Mouse (Mus musculus) skeletal muscle tissue, adult 2 months (tissue): ENCODE results near the gene Ccdc42.

ENCODE experiments used
- DNase-seq: peaks from one replicate; pipeline ENCODE4 v3.0.0-alpha.2; 2012; ENCODE audit warnings: low read depth, low spot score

Gene Ccdc42

DNA sequence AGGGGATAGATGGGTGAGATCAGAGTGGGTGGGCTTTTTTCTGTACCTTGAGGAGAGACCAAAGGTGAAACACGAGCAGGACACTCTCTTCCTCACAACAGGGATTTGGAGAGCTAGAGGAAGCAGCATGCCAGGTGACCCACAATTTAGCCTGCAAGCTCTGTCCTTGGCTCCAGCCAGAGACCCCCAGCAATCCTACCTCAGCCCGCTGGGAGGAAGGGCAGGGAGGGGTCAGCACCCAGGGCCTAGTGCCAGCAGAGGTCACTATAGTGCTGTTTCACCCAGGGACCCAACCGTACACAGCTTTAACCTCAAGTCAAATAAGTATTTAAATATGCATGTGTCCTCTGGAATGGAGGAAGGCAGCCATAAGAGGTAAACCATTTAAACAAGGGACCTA lies 931 bp upstream of the Ccdc42 start:
- no peak for DNase-seq

DNA sequence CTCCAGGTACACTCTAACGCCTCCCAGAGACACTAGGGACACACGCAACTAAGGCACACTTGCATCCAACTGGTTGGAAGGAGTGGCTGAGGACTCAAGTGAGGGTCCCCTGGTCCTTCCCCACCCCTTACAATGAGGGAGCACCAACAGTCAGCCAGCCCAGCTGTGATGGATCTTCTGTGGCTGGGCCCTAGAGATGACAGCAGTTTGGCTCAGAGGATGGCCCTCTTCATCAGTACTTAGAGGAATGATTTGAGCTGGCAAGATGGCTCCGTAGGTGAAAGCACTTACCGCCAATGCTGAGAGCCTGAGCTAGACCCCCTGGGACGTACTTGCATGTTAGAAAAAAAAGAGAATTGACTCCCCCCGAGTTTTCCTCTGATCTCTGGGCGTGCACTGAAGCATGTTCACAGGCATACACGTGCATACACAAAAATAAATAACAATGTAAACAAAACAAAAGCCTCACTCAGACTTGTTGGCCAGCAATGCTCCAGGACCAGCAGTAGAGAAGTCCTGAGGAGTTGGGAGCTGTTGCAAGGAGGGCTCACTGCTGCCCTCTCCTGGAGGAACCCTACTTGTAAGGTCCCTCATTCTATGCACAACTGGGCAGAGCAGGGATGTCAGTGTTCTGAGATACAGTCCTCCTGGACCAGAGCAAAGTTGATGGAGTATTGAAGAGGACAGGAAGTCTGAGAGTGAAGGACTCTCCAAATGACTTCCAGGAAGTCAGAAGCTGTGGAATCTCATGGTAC lies 2.4 kb downstream of the Ccdc42 start:
- peak; percentile 72 for DNase-seq

DNA sequence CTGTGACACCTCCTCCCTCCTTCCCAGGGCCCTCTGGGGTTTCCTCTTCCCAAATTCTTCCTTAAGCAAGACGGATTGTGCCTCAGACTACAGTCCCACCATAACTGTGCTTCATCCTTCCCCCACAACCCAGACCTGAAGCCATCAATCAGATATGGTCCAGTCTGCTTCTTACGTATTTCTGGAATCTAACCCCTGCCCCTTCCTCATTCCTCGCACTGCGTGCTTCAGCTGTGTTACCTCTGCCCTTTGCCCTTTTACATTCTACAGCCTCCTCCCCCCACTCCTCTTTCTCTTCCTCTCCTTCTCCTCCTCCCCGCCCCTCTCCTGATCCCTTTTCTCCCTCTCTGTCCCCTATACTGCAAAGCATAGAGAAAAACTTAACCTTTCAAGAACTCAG lies 4.9 kb downstream of the Ccdc42 start:
- DNase-seq: no peak

DNA sequence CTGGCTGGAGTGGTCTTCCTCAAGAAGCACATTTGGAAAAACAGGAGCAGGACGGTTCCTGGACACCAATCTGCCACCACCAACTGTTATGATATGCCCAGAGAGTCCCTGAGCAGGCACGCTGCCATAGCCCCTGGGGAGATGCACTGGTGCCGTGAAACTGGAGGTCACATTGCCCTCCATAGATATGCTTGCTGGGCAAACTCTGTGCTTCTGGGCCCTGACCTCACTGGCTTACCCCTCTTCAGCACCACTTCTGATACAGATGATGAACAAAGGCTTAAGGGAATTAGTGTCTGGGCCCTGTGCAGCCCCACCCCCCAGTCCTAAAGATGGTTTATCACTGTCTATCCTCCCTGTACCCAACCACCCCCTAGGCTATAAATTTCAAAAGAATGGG lies 6.4 kb downstream of the Ccdc42 start:
- DNase-seq: no peak

DNA sequence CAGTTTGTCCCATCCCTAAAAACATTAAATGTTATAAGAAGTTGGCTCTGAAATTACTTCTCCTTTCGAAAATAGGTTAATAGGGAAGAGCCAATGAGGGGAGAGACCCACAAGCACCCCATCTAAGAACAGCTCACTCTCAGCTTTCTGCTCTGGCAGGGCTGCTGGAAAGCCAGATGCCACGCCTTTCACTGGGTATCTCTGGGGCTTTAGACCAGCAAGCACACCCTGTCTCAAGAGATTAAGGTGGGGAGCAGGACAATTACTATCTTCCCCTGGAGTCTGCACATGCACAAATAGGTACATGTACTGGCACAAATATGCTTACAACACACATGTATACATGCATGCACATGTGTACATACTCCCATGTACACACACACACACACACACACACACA lies 11.1 kb downstream of the Ccdc42 start:
- no peak for DNase-seq

DNA sequence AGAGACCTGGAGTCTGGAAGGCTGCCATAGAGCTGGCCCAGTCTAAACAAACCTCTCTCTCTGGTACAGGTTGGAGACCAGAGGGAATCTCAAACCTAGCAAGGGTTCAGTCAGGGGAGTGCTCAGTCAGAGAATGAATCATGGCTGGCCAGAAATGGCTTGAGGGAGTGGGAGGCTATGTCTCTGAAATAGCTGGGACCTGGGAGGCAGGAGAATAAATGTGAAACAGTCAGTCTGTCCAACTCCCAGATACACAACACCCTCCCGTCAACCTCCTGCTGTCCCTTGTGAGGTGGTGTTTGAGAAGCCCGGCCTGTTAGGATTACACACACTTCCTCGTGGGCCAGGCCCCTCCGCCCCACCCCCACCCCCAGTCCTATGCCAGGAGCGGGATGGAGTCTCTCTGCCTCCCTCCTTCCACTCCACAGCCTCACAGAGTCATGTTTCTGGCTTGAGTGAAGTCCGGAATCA lies 13.8 kb downstream of the Ccdc42 start:
- DNase-seq: peak; percentile 18

DNA sequence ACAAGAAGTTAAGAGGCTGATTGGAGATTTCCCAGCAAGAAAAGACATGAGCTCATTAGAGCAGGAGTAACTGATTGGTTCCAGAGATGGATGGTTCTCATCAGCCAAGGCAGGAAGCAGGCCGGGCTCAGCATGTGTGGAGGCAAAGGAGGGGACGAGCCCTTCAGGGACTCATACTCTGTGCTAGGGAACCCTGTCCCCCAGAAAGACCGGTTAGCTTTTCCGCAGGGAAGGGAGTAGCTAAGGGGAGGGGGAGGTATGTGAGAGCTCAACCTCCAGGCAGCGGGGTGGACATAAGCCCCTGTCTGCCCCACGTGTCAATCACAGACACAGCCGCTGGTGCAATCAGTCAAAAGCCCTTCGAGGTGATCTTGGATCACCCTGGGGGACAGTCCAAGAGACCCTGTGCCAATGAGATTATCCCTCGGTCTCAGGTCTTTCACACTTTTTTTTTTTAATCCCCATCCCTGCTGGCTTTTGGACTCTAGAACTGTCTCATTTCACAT lies 14.7 kb downstream of the Ccdc42 start:
- DNase-seq: peak; percentile 32

DNA sequence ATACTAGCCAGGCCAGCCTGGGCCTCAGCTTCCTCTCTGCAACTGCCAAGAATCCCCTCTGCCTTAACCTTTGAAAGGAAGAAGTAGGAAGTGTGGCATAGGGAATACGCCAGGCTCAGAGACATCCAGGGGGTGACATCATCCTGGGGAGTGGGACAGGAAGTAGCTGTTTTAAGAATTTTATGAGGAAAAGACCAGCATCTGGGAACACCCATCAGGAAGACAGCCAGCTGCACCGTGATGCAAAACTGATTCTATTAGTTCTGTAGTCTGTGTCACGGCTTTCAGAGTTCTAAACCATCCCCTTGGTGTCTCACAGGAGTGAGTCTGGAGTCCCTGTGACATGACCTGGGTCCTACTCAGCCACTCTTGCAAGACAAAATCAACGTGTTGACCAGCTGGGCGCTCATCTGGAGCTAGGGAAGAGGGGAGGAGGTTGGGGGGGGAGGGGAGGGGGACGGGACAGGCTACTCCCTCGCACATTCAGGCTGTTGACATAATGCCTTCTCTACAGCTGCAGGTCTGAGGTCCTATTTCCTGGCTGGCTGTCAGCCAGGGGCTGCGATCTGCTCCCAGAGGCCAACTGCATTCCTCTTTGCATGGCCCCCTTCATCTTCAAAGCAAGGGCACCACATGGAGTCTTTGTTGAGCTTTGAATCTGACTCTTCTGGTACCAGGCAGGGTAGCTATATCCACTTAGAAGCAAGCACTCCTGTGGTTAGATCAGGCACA lies 15.5 kb downstream of the Ccdc42 start:
- DNase-seq: no peak

DNA sequence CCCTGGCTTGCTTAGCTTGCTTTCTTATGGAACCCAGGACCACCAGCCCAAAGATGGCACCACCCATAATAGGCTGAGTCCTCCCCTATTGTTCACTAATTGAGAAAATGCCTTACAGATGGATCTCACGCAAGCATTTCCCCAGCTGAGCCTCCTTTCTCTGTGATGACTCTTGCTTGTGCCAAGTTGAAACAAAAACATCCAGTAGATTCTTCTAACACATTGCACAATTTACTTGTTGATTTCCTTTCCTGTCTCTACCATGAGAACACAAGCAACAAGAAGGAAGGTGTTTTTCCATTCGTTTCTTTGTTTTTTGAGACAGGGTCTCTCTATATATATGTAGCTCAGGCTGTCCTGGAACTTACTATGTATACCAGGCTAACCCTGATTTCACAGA lies 20.2 kb downstream of the Ccdc42 start:
- DNase-seq: no peak

DNA sequence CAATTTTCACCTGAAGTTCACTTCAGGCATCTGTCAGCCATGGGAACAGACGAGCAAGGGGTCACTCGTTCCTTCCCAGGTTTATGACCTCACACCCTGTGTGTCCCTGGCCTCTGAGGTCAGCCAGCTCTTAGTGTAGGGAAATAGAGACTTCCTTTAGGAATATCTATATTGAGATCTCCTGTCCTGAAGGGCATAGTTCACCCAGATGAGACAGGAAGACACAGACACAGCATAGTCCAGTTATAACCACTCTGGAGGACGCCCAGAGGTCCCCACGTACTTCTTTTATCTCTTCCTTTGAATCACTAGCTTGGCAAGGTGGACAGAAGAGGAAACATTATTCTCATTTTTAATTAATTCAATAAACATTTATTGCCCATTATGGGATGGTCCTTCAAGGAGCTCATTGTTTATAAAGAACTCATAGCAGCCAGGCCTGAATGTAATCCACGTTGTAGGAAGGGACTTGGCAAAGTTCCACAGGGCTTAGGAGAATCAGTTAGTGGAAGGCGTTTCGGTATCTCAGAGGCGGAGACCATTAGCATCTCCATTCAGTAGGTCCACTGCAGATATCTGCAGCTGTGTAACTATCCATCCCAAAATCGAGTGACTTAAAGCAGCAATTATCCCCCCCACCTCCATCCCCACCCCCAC lies 23.2 kb downstream of the Ccdc42 start:
- DNase-seq: no peak

DNA sequence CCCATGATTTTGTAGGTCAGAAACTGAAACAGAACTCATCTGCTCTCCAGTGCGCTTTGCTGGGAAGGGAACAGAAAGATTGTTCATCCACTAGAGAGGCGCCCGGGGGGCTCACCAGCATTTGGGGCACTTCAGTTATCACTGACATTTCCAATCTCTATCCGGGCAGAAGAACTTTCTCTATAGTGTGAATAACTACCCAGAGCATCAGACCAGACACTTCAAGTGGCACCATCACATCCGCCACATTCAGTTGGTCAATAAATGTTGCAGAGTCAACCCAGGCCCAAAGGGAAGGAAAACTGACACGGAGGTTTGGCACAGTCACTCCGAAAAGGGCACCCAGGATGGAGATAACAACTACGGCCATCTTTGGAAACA lies 23.7 kb downstream of the Ccdc42 start:
- no peak for DNase-seq

DNA sequence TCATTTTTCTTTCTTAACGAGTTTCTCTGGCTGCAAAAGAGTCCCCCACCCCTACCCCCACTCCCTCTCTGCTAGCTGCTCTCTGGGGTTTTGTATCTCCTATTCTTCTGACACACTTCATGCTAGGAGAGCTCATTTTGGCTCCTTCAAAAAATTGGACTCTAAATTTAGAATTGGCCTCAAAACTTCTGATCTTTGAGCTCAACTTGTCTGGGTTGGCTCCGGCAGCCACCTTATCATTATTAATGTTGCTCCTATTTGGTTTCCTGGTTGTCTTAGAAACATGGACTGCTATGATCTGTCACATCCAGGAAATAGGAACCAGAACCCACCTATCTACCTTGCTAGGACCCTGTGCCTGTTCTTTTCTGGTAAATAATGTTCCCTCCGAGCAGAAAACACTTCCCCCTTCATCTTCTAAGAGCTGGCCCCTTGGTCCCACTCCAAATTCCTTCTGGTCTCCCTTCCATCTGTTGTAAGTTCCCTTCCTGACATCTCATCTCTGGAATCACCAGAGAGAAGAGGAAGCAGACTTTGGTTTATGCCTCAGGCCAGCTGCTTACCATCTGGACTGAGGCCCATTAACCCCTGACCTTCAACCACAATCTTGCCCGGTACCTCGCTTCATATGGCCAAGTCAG lies 26.4 kb downstream of the Ccdc42 start:
- no peak for DNase-seq

DNA sequence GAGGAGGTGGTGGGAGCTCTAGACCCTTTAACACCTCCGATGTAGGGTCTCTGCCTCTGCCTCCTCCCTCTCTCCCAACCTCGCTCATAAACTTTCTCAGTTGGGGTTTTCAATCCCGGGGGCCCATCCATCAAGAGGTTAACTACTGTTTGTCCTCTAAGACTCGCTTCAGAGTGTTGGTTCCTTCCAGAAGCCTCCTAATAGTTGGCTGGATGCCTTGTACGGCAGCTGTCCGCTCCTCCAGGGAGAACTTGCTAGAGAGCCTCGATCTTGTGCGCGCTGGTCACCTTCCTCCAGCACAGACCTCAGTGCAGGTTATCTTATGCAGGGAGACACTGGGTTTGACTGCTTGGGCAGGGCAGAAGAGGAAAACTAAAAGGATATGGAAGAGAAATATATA lies 35.9 kb downstream of the Ccdc42 start:
- no peak for DNase-seq

DNA sequence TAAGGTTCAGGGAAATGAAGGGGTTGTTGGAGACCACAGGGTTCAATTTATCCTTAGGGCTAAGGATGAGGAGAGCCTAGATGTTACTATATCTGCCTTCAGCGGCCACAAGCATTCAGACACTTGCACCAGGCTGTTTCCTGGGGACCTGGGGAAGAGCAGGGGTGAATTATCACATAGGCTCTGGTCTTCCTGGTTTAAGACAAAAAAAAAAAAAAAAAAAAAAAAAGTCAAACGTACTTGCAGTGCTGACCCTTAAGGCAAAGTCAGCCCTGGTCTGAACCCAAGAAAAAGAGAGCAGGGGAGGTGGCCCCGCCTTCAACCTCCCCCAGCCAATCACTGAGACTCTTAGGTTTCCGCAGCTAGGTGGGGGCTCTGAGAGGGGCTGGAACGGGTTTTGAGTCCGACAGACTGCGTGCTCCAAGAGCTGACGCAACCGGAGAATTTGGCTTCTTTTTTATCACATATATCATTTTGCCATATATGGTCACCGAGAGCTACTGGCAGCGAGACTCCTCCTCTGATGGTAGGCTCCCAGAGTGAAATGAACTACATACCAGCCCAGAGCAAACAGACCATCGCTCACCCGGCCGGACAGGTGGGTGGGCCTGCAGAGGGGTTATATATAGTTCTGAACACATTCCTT lies 36.5 kb downstream of the Ccdc42 start:
- no peak for DNase-seq

DNA sequence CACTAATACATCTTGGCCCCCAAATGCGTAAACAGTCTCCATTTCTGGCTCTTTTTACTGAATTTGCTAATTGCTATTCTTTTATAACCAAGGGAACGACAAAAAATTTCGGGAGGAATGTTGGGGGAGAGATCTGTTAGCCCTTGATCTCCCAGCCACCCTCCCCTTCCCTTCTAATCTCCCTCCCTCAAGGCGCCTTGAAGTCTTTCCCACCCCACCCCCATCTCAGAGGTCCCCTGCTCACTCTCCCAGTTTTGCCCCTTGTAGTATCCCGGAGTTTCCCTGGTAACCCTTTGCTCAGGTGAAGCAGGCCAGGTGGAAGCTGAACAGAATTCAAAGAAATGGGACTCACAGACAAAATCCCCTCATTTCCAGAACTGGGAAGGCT lies 37.0 kb downstream of the Ccdc42 start:
- DNase-seq: no peak

DNA sequence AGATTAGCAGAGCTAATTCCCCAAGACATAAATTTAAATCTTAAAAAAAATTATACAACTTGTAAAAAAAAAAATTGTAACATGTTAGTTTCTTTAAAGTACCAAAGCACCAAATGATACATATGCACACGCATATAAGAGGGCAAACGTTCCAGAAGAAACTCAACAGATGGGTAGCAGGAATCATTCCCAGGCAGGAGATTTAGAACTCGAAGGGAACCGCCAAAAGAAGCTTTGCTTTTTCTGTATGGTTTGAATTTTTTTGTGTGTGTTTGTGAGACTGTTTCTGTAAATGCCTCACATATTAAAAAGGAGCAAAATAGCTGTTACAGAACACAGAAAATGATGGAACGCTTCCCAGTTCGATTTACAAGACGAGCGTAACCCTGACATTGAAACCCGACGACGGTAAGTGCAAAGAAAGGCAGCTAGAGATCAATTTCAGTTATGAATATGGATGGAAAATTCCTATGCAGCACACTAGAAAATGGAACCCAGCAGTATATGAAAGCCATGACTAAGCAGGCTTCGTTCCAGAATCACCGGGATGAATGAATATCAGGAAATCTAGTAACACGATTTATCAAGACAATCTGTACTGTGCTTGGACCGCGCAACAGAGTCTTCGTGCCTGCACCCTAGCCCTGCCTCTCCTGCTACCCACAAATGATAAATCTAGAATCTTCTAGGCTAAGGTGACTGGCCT lies 44.9 kb downstream of the Ccdc42 start:
- no peak for DNase-seq

DNA sequence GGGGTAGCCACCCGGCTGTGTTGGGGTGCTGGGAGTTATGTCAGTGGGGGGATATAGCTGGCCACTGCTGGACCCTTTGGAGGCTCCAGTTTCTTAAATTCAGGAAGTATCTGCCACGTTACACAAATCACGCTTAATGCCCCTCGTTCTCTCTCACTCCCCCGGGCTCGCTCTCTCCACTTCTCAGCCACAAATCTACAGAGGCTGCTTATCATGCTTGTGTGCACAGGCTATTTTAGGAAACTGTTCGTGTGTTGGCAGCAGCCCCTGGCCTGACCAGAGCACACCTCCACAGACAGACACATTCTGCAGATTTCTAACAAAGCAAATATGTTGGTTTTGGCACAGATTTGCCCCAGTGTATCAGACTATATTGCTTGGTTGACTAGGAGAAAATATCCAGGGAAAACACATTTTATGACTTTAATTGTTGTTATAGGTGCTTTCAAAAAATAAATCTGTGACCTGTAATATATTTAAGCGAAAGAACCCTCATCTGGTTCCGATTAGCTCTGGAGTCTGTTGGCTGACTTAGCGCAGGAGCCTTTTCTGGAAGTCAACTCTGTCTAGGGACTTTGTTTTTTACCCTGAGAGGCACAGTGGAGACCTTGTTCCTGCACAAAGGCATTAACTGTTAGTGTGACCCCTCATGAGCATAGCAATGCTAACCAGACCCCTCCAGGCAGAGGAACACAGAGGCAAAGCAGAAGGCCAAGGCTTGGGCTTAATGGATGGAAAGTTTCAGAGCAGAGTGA lies 51.2 kb downstream of the Ccdc42 start:
- DNase-seq: no peak

DNA sequence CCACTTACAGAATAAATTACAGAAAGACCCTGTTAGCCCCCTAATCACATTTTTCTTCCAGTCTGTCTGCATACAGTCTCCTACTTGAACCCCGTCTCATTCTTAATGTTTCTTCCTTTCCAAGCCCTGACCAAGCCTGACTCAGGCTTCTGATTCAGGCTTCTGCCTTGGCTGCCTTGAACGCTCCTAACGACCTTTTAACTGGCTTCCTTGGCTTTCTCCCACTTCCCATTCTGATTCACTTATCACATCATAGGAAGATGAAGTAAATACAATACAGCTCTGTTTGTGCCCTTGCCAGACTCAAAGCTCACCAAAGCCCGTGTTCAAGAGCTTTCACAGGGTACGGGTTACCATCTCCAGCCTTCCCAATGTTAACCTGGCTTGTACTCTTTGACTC lies 54.5 kb downstream of the Ccdc42 start:
- DNase-seq: no peak

DNA sequence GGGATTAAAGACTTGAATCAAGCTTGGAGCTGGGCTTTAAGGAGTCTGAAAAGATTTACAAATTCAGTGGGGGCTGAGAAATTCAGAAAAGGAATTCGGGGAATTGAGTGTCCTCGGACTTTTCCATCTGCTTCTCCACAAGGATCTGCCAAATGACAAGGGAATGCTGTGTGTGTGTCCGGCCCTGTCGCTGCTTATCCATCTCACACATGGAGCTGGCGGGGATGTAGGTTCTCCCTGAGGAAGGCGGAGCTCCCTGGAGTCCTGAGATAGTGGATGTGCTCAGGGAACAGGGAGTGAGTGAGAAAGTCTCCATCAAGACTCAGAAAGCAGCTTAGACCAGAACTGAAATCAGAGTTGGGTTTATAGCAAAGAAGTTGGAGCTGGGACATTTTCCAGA lies 58.0 kb downstream of the Ccdc42 start:
- DNase-seq: no peak
